Mouse (Mus musculus) intestine, embryonic 15.5 days (tissue): ENCODE measurements around the gene Dusp27. TPM values are rescaled to one million over a fixed set of nuclear protein-coding genes. Genes with fewer than 3 reads are reported as not detected.
A peak's percentile ranks its signal among the peaks of the same experiment; 100 is the strongest.

Experiments used
- ATAC-seq: fragments of 200-750 bp; cut with Nextera tagmentation; 2 replicates; pipeline ENCODE4 v1.8.0; 2017; ENCODE audit warnings: moderate TSS enrichment, moderate library complexity
- H3K27ac ChIP-seq: fragments of 300-500 bp; sonication (generic); 2 replicates; pipeline ENCODE4 v1.5.1; 2015; ENCODE audit warnings: mild to moderate bottlenecking, inconsistent platforms
- H3K27me3 ChIP-seq: fragments of 300-500 bp; sonication (generic); replicated peaks from 2 replicates; pipeline ENCODE4 v1.6.1; 2015; ENCODE audit warnings: inconsistent platforms
- H3K36me3 ChIP-seq: fragments of 300-500 bp; sonication (generic); 2 replicates; pipeline ENCODE4 v1.6.1; 2015; ENCODE audit warnings: inconsistent platforms
- H3K4me1 ChIP-seq: fragments of 300-500 bp; sonication (generic); replicated peaks from 2 replicates; pipeline ENCODE4 v1.6.1; 2015; ENCODE audit warnings: inconsistent platforms
- H3K4me2 ChIP-seq: fragments of 300-500 bp; sonication (generic); replicated peaks from 2 replicates; pipeline ENCODE4 v1.6.1; 2015; ENCODE audit warnings: mild to moderate bottlenecking, inconsistent platforms
- H3K4me3 ChIP-seq: fragments of 300-500 bp; sonication (generic); replicated peaks from 2 replicates; pipeline ENCODE4 v1.5.1; 2015; ENCODE audit warnings: inconsistent platforms
- H3K9ac ChIP-seq: fragments of 300-500 bp; sonication (generic); 2 replicates; pipeline ENCODE4 v1.6.1; 2015; ENCODE audit warnings: inconsistent platforms
- H3K9me3 ChIP-seq: fragments of 300-500 bp; sonication (generic); 2 replicates; pipeline ENCODE4 v1.6.1; 2016; ENCODE audit warnings: inconsistent platforms
- WGBS: fragments of 180-500 bp; shearing (Covaris S2); methylation state at CpG from one replicate; pipeline ENCODE4 v1.1.7; 2015; 5-methylcytosine and 5-hydroxymethylcytosine counted together
- polyA plus RNA-seq: library from polyadenylated mRNA; unstranded; fragments of >200 nt; fragmentation: Nextera tagmentation; extraction: Ambion mirVana; gene quantifications from 2 replicates; pipeline ENCODE4 v1.2.1, GENCODE M21; 2015

The Dusp27 gene
- 1.8 TPM in 2 replicates for polyA plus RNA-seq

GRCm38 (mm10) chr1:166127719-166128118 is at the start of gene Dusp27:
Gene Dusp27, minus strand, starts transcription at chr1:166127922.
- no peaks in the 10 kb centered on the region for H3K27me3 ChIP-seq
- WGBS = 47% methylated on average over 4 of the region's 4 CpGs
- H3K4me2 ChIP-seq = peak within 1 kb of the TSS; percentile 33
- H3K27ac ChIP-seq = no peak within 1 kb of the TSS
- H3K36me3 ChIP-seq = no peaks in the 10 kb centered on the region
- H3K4me3 ChIP-seq = no peak within 1 kb of the TSS
- H3K4me1 ChIP-seq = peaks cover 23% of the 10 kb centered on the region
- no peak within 1 kb of the TSS for H3K9ac ChIP-seq
- ATAC-seq = no peak
- H3K9me3 ChIP-seq = no peaks in the 10 kb centered on the region

- Histone ChIP-seq H3K9ac (no peak overlapping the region), H3K9me3 (no peaks in the 10 kb centered on the region), H3K36me3 (no peaks in the 10 kb centered on the region), H3K4me3 (no peak overlapping the region), H3K4me2 (no peak overlapping the region), H3K27ac (no peak overlapping the region), H3K4me1 (no peaks in the 10 kb centered on the region), H3K27me3 (no peaks in the 10 kb centered on the region)
- ATAC-seq = no peak
- WGBS = 71% methylated on average over 9 of the region's 9 CpGs
Observed at GRCm38 (mm10) chr1:166173621-166174020, 45.9 kb upstream of the Dusp27 start.

- Histone ChIP-seq H3K9ac (no peak overlapping the region), H3K4me3 (no peak overlapping the region), H3K27me3 (no peaks in the 10 kb centered on the region), H3K4me2 (no peak overlapping the region), H3K4me1 (no peaks in the 10 kb centered on the region), H3K27ac (no peak overlapping the region), H3K36me3 (no peaks in the 10 kb centered on the region), H3K9me3 (no peaks in the 10 kb centered on the region)
- no peak for ATAC-seq
- WGBS = 80% methylated on average over 3 of the region's 3 CpGs
Observed at GRCm38 (mm10) chr1:166172992-166173391, 45.3 kb upstream of the Dusp27 start.

GRCm38 (mm10) chr1:166170852-166171251 is 43.1 kb upstream of the Dusp27 start:
- no peak overlapping the region for H3K4me3 ChIP-seq
- no peaks in the 10 kb centered on the region for H3K36me3 ChIP-seq
- ATAC-seq = no peak
- no peaks in the 10 kb centered on the region for H3K9me3 ChIP-seq
- no peak overlapping the region for H3K9ac ChIP-seq
- H3K4me1 ChIP-seq = no peaks in the 10 kb centered on the region
- H3K4me2 ChIP-seq = no peak overlapping the region
- H3K27ac ChIP-seq = no peak overlapping the region
- no peaks in the 10 kb centered on the region for H3K27me3 ChIP-seq
- 86% methylated on average over 12 of the region's 12 CpGs for WGBS

- Histone ChIP-seq H3K27me3 (no peaks in the 10 kb centered on the region), H3K4me2 (no peak overlapping the region), H3K27ac (no peak overlapping the region), H3K36me3 (no peaks in the 10 kb centered on the region), H3K4me1 (no peaks in the 10 kb centered on the region), H3K9me3 (no peaks in the 10 kb centered on the region), H3K4me3 (no peak overlapping the region), H3K9ac (no peak overlapping the region)
- no peak for ATAC-seq
- 91% methylated on average over 7 of the region's 7 CpGs for WGBS
Observed at GRCm38 (mm10) chr1:166169713-166170112, 42.0 kb upstream of the Dusp27 start.

GRCm38 (mm10) chr1:166168017-166168416 is 40.3 kb upstream of the Dusp27 start:
- ATAC-seq = no peak
- WGBS = 92% methylated on average over 7 of the region's 7 CpGs
- Histone ChIP-seq H3K27ac (no peak overlapping the region), H3K9me3 (no peaks in the 10 kb centered on the region), H3K4me2 (no peak overlapping the region), H3K9ac (no peak overlapping the region), H3K4me3 (no peak overlapping the region), H3K36me3 (no peaks in the 10 kb centered on the region), H3K27me3 (no peaks in the 10 kb centered on the region), H3K4me1 (no peaks in the 10 kb centered on the region)

GRCm38 (mm10) chr1:166167405-166167804 is 39.7 kb upstream of the Dusp27 start:
- no peak overlapping the region for H3K27ac ChIP-seq
- H3K4me3 ChIP-seq = no peak overlapping the region
- H3K27me3 ChIP-seq = no peaks in the 10 kb centered on the region
- 92% methylated on average over 4 of the region's 4 CpGs for WGBS
- H3K4me2 ChIP-seq = no peak overlapping the region
- H3K36me3 ChIP-seq = no peaks in the 10 kb centered on the region
- no peaks in the 10 kb centered on the region for H3K4me1 ChIP-seq
- ATAC-seq = no peak
- H3K9ac ChIP-seq = no peak overlapping the region
- no peaks in the 10 kb centered on the region for H3K9me3 ChIP-seq

GRCm38 (mm10) chr1:166165159-166165558 is 37.4 kb upstream of the Dusp27 start:
- ATAC-seq = no peak
- no peak overlapping the region for H3K4me3 ChIP-seq
- H3K27ac ChIP-seq = no peak overlapping the region
- H3K4me2 ChIP-seq = no peak overlapping the region
- H3K36me3 ChIP-seq = no peaks in the 10 kb centered on the region
- no peaks in the 10 kb centered on the region for H3K9me3 ChIP-seq
- WGBS = 89% methylated on average over 9 of the region's 9 CpGs
- no peak overlapping the region for H3K9ac ChIP-seq
- H3K27me3 ChIP-seq = no peaks in the 10 kb centered on the region
- no peaks in the 10 kb centered on the region for H3K4me1 ChIP-seq

- Histone ChIP-seq H3K9ac (no peak overlapping the region), H3K4me2 (no peak overlapping the region), H3K9me3 (no peaks in the 10 kb centered on the region), H3K4me3 (no peak overlapping the region), H3K36me3 (no peaks in the 10 kb centered on the region), H3K4me1 (no peaks in the 10 kb centered on the region), H3K27me3 (no peaks in the 10 kb centered on the region), H3K27ac (no peak overlapping the region)
- no peak for ATAC-seq
- WGBS = 91% methylated on average over 14 of the region's 14 CpGs
Observed at GRCm38 (mm10) chr1:166164580-166164979, 36.9 kb upstream of the Dusp27 start.

- no peak overlapping the region; the same call in 1 of the 2 replicates for H3K4me2 ChIP-seq
- no peaks in the 10 kb centered on the region for H3K4me1 ChIP-seq
- no peaks in the 10 kb centered on the region for H3K36me3 ChIP-seq
- 15% methylated on average over 24 of the region's 24 CpGs for WGBS
- H3K9ac ChIP-seq = no peak overlapping the region
- no peak overlapping the region for H3K27ac ChIP-seq
- ATAC-seq = peak; percentile 64
- H3K27me3 ChIP-seq = no peaks in the 10 kb centered on the region; the same call in 1 of the 2 replicates
- H3K4me3 ChIP-seq = no peak overlapping the region
- H3K9me3 ChIP-seq = no peaks in the 10 kb centered on the region
Observed at GRCm38 (mm10) chr1:166160569-166161445, 33.1 kb upstream of the Dusp27 start.

- H3K4me2 ChIP-seq = no peak overlapping the region
Observed at GRCm38 (mm10) chr1:166160111-166160510, 32.4 kb upstream of the Dusp27 start.

GRCm38 (mm10) chr1:166158664-166159063 is 30.9 kb upstream of the Dusp27 start:
- Histone ChIP-seq H3K9ac (no peak overlapping the region), H3K27ac (no peak overlapping the region), H3K4me3 (no peak overlapping the region), H3K4me2 (no peak overlapping the region), H3K4me1 (peaks cover 8% of the 10 kb centered on the region), H3K36me3 (no peaks in the 10 kb centered on the region), H3K9me3 (no peaks in the 10 kb centered on the region), H3K27me3 (peaks cover 9% of the 10 kb centered on the region)
- no peak for ATAC-seq
- 69% methylated on average over 9 of the region's 9 CpGs for WGBS

More at GRCm38 (mm10) chr1:166160111-166160510, 32.4 kb upstream of the Dusp27 start:
- Histone ChIP-seq H3K9me3 (no peaks in the 10 kb centered on the region), H3K4me3 (no peak overlapping the region), H3K9ac (no peak overlapping the region), H3K27ac (no peak overlapping the region), H3K4me1 (no peaks in the 10 kb centered on the region), H3K36me3 (no peaks in the 10 kb centered on the region), H3K27me3 (peaks cover 1% of the 10 kb centered on the region)
- WGBS = 49% methylated on average over 5 of the region's 5 CpGs
- ATAC-seq = no peak

- 75% methylated on average over 12 of the region's 12 CpGs for whole genome bisulfite sequencing
- H3K27me3 ChIP-seq = peaks cover 9% of the 10 kb centered on the region
- no peak overlapping the region for H3K4me2 ChIP-seq
- no peaks in the 10 kb centered on the region for H3K9me3 ChIP-seq
- no peaks in the 10 kb centered on the region for H3K36me3 ChIP-seq
- no peak overlapping the region for H3K4me3 ChIP-seq
- peaks cover 8% of the 10 kb centered on the region for H3K4me1 ChIP-seq
- no peak for ATAC-seq
- no peak overlapping the region for H3K9ac ChIP-seq
- H3K27ac ChIP-seq = no peak overlapping the region
Observed at GRCm38 (mm10) chr1:166157712-166158111, 30.0 kb upstream of the Dusp27 start.
